Mouse (Mus musculus) heart, postnatal 0 days (tissue): ENCODE data around the gene Gm9639. TPM values are rescaled to one million over a fixed set of nuclear protein-coding genes. Genes with fewer than 3 reads are reported as not detected.

Experiments used
- ATAC-seq: fragments of 200-750 bp; cut with Nextera tagmentation; 2 replicates; pipeline ENCODE4 v1.8.0; 2017; ENCODE audit warnings: low read depth, moderate number of reproducible peaks, moderate library complexity; ENCODE audit not compliant: insufficient read depth
- DNase-seq: peaks from one replicate; pipeline ENCODE4 v3.0.0-alpha.2; 2016; ENCODE audit warnings: low spot score
- H3K27ac ChIP-seq: fragments of 300-500 bp; sonication (generic); 2 replicates; pipeline ENCODE4 v1.5.1; 2014; ENCODE audit warnings: low read depth, mild to moderate bottlenecking
- H3K27me3 ChIP-seq: fragments of 300-500 bp; sonication (generic); 2 replicates; pipeline ENCODE4 v1.6.1; 2014; ENCODE audit warnings: low read length, mixed read lengths; ENCODE audit not compliant: control insufficient read depth, insufficient read depth
- H3K36me3 ChIP-seq: fragments of 300-500 bp; sonication (generic); replicated peaks from 2 replicates; pipeline ENCODE4 v1.6.1; 2014; ENCODE audit warnings: low read length, mixed read lengths; ENCODE audit not compliant: control insufficient read depth, insufficient read depth
- H3K4me1 ChIP-seq: fragments of 300-500 bp; sonication (generic); 2 replicates; pipeline ENCODE4 v1.6.1; 2014; ENCODE audit warnings: antibody characterized with exemption; ENCODE audit not compliant: control insufficient read depth, insufficient read depth
- H3K4me2 ChIP-seq: fragments of 300-500 bp; sonication (generic); 2 replicates; pipeline ENCODE4 v1.6.1; 2014; ENCODE audit warnings: low read depth, mild to moderate bottlenecking, low read length, moderate library complexity
- H3K4me3 ChIP-seq: fragments of 300-500 bp; sonication (generic); 2 replicates; pipeline ENCODE4 v1.5.1; 2014; ENCODE audit warnings: low read depth, low read length
- H3K9ac ChIP-seq: fragments of 300-500 bp; sonication (generic); replicated peaks from 2 replicates; pipeline ENCODE4 v1.6.1; 2014; ENCODE audit warnings: low read depth, low read length, mixed read lengths
- H3K9me3 ChIP-seq: fragments of 300-500 bp; sonication (generic); replicated peaks from 2 replicates; pipeline ENCODE4 v1.6.1; 2016; ENCODE audit warnings: low read length; ENCODE audit not compliant: control insufficient read depth
- CTCF ChIP-seq: IDR thresholded peaks from 2 replicates; pipeline ENCODE4 v1.5.1; 2016; ENCODE audit warnings: antibody characterized with exemption, control low read depth, low read depth
- EP300 ChIP-seq: IDR thresholded peaks from 2 replicates; pipeline ENCODE4 v1.6.1; 2016; ENCODE audit warnings: antibody characterized with exemption, low read depth
- WGBS: fragments of 180-500 bp; shearing (Covaris S2); extraction: QIAGEN DNeasy Blood & Tissue Kit; methylation state at CpG from one replicate; pipeline ENCODE4 v1.1.7; 2014; 5-methylcytosine and 5-hydroxymethylcytosine counted together
- polyA plus RNA-seq: library from polyadenylated mRNA; unstranded; fragments of >200 nt; fragmentation: Nextera tagmentation; extraction: Ambion mirVana; gene quantifications from 2 replicates; pipeline ENCODE4 v1.2.1, GENCODE M21; 2015
- total RNA-seq: library from RNA; depleted of rRNA; stranded (reverse); fragments of >200 nt; gene quantifications from 2 replicates; pipeline ENCODE4 v1.2.3, GENCODE M21; 2014; ENCODE audit warnings: low replicate concordance; rRNA removed

The Gm9639 gene
- total RNA-seq (not detected in 2 replicates), polyA plus RNA-seq (not detected in 2 replicates)

GRCm38 (mm10) chr10:77794976-77795375 lies at the start of gene Gm9639:
TSS of gene Gm9639 (minus strand) at chr10:77795076.
- ATAC-seq (no peak), DNase-seq (no peak)
- Histone ChIP-seq H3K27me3 (no peaks in the 10 kb centered on the region), H3K36me3 (no peaks in the 10 kb centered on the region), H3K4me2 (no peak within 1 kb of the TSS), H3K27ac (no peak within 1 kb of the TSS), H3K9ac (no peak within 1 kb of the TSS), H3K9me3 (no peaks in the 10 kb centered on the region), H3K4me1 (no peaks in the 10 kb centered on the region), H3K4me3 (no peak within 1 kb of the TSS)
- WGBS: 63% methylated on average over 2 of the region's 2 CpGs
- TF ChIP-seq CTCF (no peak), EP300 (no peak)

- TF ChIP-seq EP300: no peak
- no peak for TF ChIP-seq CTCF
- Histone ChIP-seq H3K4me2 (no peak overlapping the region), H3K4me1 (no peaks in the 10 kb centered on the region), H3K27ac (no peak overlapping the region), H3K9ac (no peak overlapping the region), H3K4me3 (no peak overlapping the region), H3K27me3 (no peaks in the 10 kb centered on the region), H3K36me3 (no peaks in the 10 kb centered on the region), H3K9me3 (0 out of 2 replicates have a peak, but pooled peaks cover 11% of the 10 kb centered on the region)
- no peak for DNase-seq
- no peak for ATAC-seq
- WGBS: 60% methylated on average over 6 of the region's 6 CpGs
These were observed 44.1 kb upstream of the Gm9639 start for GRCm38 (mm10) chr10:77839006-77839405.

- Histone ChIP-seq H3K4me1 (no peaks in the 10 kb centered on the region), H3K4me3 (no peak within 1 kb of the TSS), H3K9me3 (no peaks in the 10 kb centered on the region), H3K36me3 (no peaks in the 10 kb centered on the region), H3K27me3 (no peaks in the 10 kb centered on the region), H3K9ac (no peak within 1 kb of the TSS), H3K4me2 (no peak within 1 kb of the TSS), H3K27ac (no peak within 1 kb of the TSS)
- WGBS: 63% methylated on average over 9 of the region's 9 CpGs
- no peak for ATAC-seq
- DNase-seq: no peak
- TF ChIP-seq CTCF: no peak
- no peak for TF ChIP-seq EP300
These were observed 40.8 kb upstream of the Gm9639 start, which contains the start of gene Krtap10-10 for GRCm38 (mm10) chr10:77835647-77836046. TSS of gene Krtap10-10 (plus strand) at chr10:77835947.

- Histone ChIP-seq H3K9me3 (0 out of 2 replicates have a peak, but pooled peaks cover 5% of the 10 kb centered on the region), H3K4me3 (no peak within 1 kb of the TSS), H3K4me2 (no peak within 1 kb of the TSS), H3K27ac (no peak within 1 kb of the TSS), H3K36me3 (no peaks in the 10 kb centered on the region), H3K27me3 (no peaks in the 10 kb centered on the region), H3K9ac (no peak within 1 kb of the TSS), H3K4me1 (no peaks in the 10 kb centered on the region)
- WGBS: 50% methylated on average over 6 of the region's 6 CpGs
- DNase-seq (no peak), ATAC-seq (no peak)
- TF ChIP-seq CTCF (no peak), EP300 (no peak)
These were observed 32.1 kb upstream of the Gm9639 start, which contains the start of gene Krtap10-4 for GRCm38 (mm10) chr10:77826951-77827350. TSS of gene Krtap10-4 (minus strand) at chr10:77827095.

- no peaks in the 10 kb centered on the region for H3K4me1 ChIP-seq
- H3K9ac ChIP-seq: no peak overlapping the region
- no peak for ATAC-seq
- no peak for TF ChIP-seq CTCF
- TF ChIP-seq EP300: no peak
- no peak overlapping the region for H3K4me2 ChIP-seq
- H3K9me3 ChIP-seq: 0 out of 2 replicates have a peak, but pooled peaks cover 5% of the 10 kb centered on the region
- H3K36me3 ChIP-seq: no peaks in the 10 kb centered on the region
- no peak for DNase-seq
- WGBS: 49% methylated on average over 4 of the region's 4 CpGs
- H3K4me3 ChIP-seq: no peak overlapping the region
- no peaks in the 10 kb centered on the region for H3K27me3 ChIP-seq
- no peak overlapping the region for H3K27ac ChIP-seq
These were observed 24.3 kb upstream of the Gm9639 start for GRCm38 (mm10) chr10:77819203-77819602.

- DNase-seq (no peak), ATAC-seq (no peak)
- Histone ChIP-seq H3K4me2 (no peak overlapping the region), H3K4me3 (no peak overlapping the region), H3K27ac (no peak overlapping the region), H3K27me3 (no peaks in the 10 kb centered on the region), H3K9me3 (no peaks in the 10 kb centered on the region), H3K4me1 (no peaks in the 10 kb centered on the region), H3K36me3 (no peaks in the 10 kb centered on the region), H3K9ac (no peak overlapping the region)
- no peak for TF ChIP-seq EP300
- no peak for TF ChIP-seq CTCF
- WGBS: 94% methylated on average over 4 of the region's 4 CpGs
These were observed 23.6 kb upstream of the Gm9639 start for GRCm38 (mm10) chr10:77818523-77818922.
